Mouse (Mus musculus): ENCODE measurements around the gene Prdm15. TPM values are rescaled to one million over a fixed set of nuclear protein-coding genes. Genes with fewer than 3 reads are reported as not detected.

Prdm15 gene
- polyA plus RNA-seq, 1 experiment = 24.7 TPM

GRCm38 (mm10) chr16:97764626-97765025 lies 87.0 kb downstream of the Prdm15 start:
- TF ChIP-seq POLR2A (IDR thresholded peaks at IDR 0.05; ENCODE audit: borderline replicate concordance, extremely low read depth, insufficient read depth, insufficient read length, poor library complexity, severe bottlenecking) (no peak), CTCF (IDR thresholded peaks at IDR 0.05; ENCODE audit: borderline replicate concordance, extremely low read depth, insufficient read depth, insufficient read length) (no peak)
- DNase-seq (ENCODE audit: low read depth) = no peak

- TF ChIP-seq CTCF (IDR thresholded peaks at IDR 0.05; ENCODE audit: borderline replicate concordance, extremely low read depth, insufficient read depth, insufficient read length) (no peak), POLR2A (IDR thresholded peaks at IDR 0.05; ENCODE audit: borderline replicate concordance, extremely low read depth, insufficient read depth, insufficient read length, poor library complexity, severe bottlenecking) (no peak)
- DNase-seq (ENCODE audit: low read depth) = no peak
These were observed 87.7 kb downstream of the Prdm15 start for GRCm38 (mm10) chr16:97763990-97764340.

- peak; percentile 54 for DNase-seq (ENCODE audit: low read depth)
- TF ChIP-seq POLR2A (IDR thresholded peaks at IDR 0.05; ENCODE audit: borderline replicate concordance, extremely low read depth, insufficient read depth, insufficient read length, poor library complexity, severe bottlenecking) (no peak), CTCF (IDR thresholded peaks at IDR 0.05; ENCODE audit: borderline replicate concordance, extremely low read depth, insufficient read depth, insufficient read length) (no peak)
These were observed 88.3 kb downstream of the Prdm15 start, which contains the start of gene Ripk4 for GRCm38 (mm10) chr16:97763061-97763989. Gene Ripk4, minus strand, starts transcription at chr16:97763787.

GRCm38 (mm10) chr16:97761782-97762181 lies 89.9 kb downstream of the Prdm15 start:
- DNase-seq (ENCODE audit: low read depth) = no peak
- no peak for TF ChIP-seq CTCF (IDR thresholded peaks at IDR 0.05; ENCODE audit: borderline replicate concordance, extremely low read depth, insufficient read depth, insufficient read length)
- TF ChIP-seq POLR2A (IDR thresholded peaks at IDR 0.05; ENCODE audit: borderline replicate concordance, extremely low read depth, insufficient read depth, insufficient read length, poor library complexity, severe bottlenecking) = no peak

GRCm38 (mm10) chr16:97759681-97760080 lies 92.0 kb downstream of the Prdm15 start:
- TF ChIP-seq CTCF (IDR thresholded peaks at IDR 0.05; ENCODE audit: borderline replicate concordance, extremely low read depth, insufficient read depth, insufficient read length) (no peak), POLR2A (IDR thresholded peaks at IDR 0.05; ENCODE audit: borderline replicate concordance, extremely low read depth, insufficient read depth, insufficient read length, poor library complexity, severe bottlenecking) (no peak)
- DNase-seq (ENCODE audit: low read depth) = peak; percentile 11

- TF ChIP-seq CTCF (IDR thresholded peaks at IDR 0.05; ENCODE audit: borderline replicate concordance, extremely low read depth, insufficient read depth, insufficient read length) (no peak), POLR2A (IDR thresholded peaks at IDR 0.05; ENCODE audit: borderline replicate concordance, extremely low read depth, insufficient read depth, insufficient read length, poor library complexity, severe bottlenecking) (no peak)
- DNase-seq (ENCODE audit: low read depth) = no peak
These were observed 93.4 kb downstream of the Prdm15 start for GRCm38 (mm10) chr16:97758288-97758687.

- TF ChIP-seq POLR2A (IDR thresholded peaks at IDR 0.05; ENCODE audit: borderline replicate concordance, extremely low read depth, insufficient read depth, insufficient read length, poor library complexity, severe bottlenecking) (no peak), CTCF (IDR thresholded peaks at IDR 0.05; ENCODE audit: borderline replicate concordance, extremely low read depth, insufficient read depth, insufficient read length) (no peak)
- DNase-seq (ENCODE audit: low read depth) = no peak
These were observed 95.2 kb downstream of the Prdm15 start for GRCm38 (mm10) chr16:97756460-97756859.

GRCm38 (mm10) chr16:97752316-97752941 lies 99.2 kb downstream of the Prdm15 start:
- no peak for TF ChIP-seq CTCF (IDR thresholded peaks at IDR 0.05; ENCODE audit: borderline replicate concordance, extremely low read depth, insufficient read depth, insufficient read length)
- TF ChIP-seq POLR2A (IDR thresholded peaks at IDR 0.05; ENCODE audit: borderline replicate concordance, extremely low read depth, insufficient read depth, insufficient read length, poor library complexity, severe bottlenecking) = no peak
- DNase-seq (ENCODE audit: low read depth) = no peak

GRCm38 (mm10) chr16:97751884-97752283 lies 99.8 kb downstream of the Prdm15 start:
- TF ChIP-seq POLR2A (IDR thresholded peaks at IDR 0.05; ENCODE audit: borderline replicate concordance, extremely low read depth, insufficient read depth, insufficient read length, poor library complexity, severe bottlenecking) (no peak), CTCF (IDR thresholded peaks at IDR 0.05; ENCODE audit: borderline replicate concordance, extremely low read depth, insufficient read depth, insufficient read length) (no peak)
- no peak for DNase-seq (ENCODE audit: low read depth)

- no peak for DNase-seq (ENCODE audit: low read depth)
- TF ChIP-seq POLR2A (IDR thresholded peaks at IDR 0.05; ENCODE audit: borderline replicate concordance, extremely low read depth, insufficient read depth, insufficient read length, poor library complexity, severe bottlenecking) = no peak
- no peak for TF ChIP-seq CTCF (IDR thresholded peaks at IDR 0.05; ENCODE audit: borderline replicate concordance, extremely low read depth, insufficient read depth, insufficient read length)
These were observed 103.2 kb downstream of the Prdm15 start for GRCm38 (mm10) chr16:97748421-97748820.

Other genes starting within 250 kb of the Prdm15 start
- gene Tmprss2, start 240.7 kb downstream of the Prdm15 start, polyA plus RNA-seq (2012; rRNA removed) = 0.20 and 0.64 TPM in 2 replicates
- gene Ripk4, start 88.1 kb downstream of the Prdm15 start, polyA plus RNA-seq (2012; rRNA removed) = 1.1 TPM in 2 replicates
- 11.4 and 15.2 TPM in 2 replicates for gene C2cd2, start 110.7 kb upstream of the Prdm15 start, polyA plus RNA-seq (2012; rRNA removed)
- gene Zbtb21, start 110.8 kb upstream of the Prdm15 start, polyA plus RNA-seq (2012; rRNA removed) = 14.1 and 17.4 TPM in 2 replicates
- gene B230307C23Rik, start 145.5 kb upstream of the Prdm15 start, polyA plus RNA-seq (2012; rRNA removed) = 14.7 and 15.4 TPM in 2 replicates
- 5.5 and 10.0 TPM in 2 replicates for gene A630089N07Rik, start 230.6 kb upstream of the Prdm15 start, polyA plus RNA-seq (2012; rRNA removed)

All from brain, embryonic 14.5 days (tissue).